Mouse (Mus musculus): Measurements from ENCODE around the gene Lgi1. TPM values are rescaled to one million over a fixed set of nuclear protein-coding genes. Genes with fewer than 3 reads are reported as not detected.

Gene Lgi1
- total and polyA plus RNA-seq, 2 experiments from 2014 or later, result not detected

- H3K27me3 ChIP-seq (ENCODE audit: control insufficient read depth, insufficient read depth, low read length), result no peaks in the 10 kb centered on the region
- DNase-seq (ENCODE audit: low spot score) (no peak), ATAC-seq (ENCODE audit: insufficient read depth, low read depth) (no peak)
- H3K36me3 ChIP-seq (replicated peaks; ENCODE audit: control insufficient read depth, insufficient read depth, low read length), result no peaks in the 10 kb centered on the region
- H3K4me2 ChIP-seq (ENCODE audit: low read depth, low read length), result no peak overlapping the region
- H3K27ac ChIP-seq (ENCODE audit: low read depth), result no peak overlapping the region
- no peak for TF ChIP-seq EP300 (IDR thresholded peaks at IDR 0.05; ENCODE audit: low read depth)
- WGBS, result 49% methylated on average over 4 of the region's 4 CpGs
- no peaks in the 10 kb centered on the region for H3K4me1 ChIP-seq (ENCODE audit: control insufficient read depth, insufficient read depth)
- H3K9me3 ChIP-seq (replicated peaks; ENCODE audit: control insufficient read depth, low read length), result no peaks in the 10 kb centered on the region
- no peak overlapping the region for H3K4me3 ChIP-seq (ENCODE audit: low read depth, low read length)
- no peak overlapping the region for H3K9ac ChIP-seq (replicated peaks; ENCODE audit: low read depth, low read length)
Observed at GRCm38 (mm10) chr19:38327002-38327401, 62.7 kb downstream of the Lgi1 start.

- no peak for ATAC-seq (ENCODE audit: insufficient read depth, low read depth)
- TF ChIP-seq CTCF (IDR thresholded peaks at IDR 0.05; ENCODE audit: low read depth) (no peak), EP300 (IDR thresholded peaks at IDR 0.05; ENCODE audit: low read depth) (no peak)
- 68% methylated on average over 7 of the region's 7 CpGs for WGBS
Observed at GRCm38 (mm10) chr19:38328010-38328409, 63.7 kb downstream of the Lgi1 start.

GRCm38 (mm10) chr19:38329257-38329656, 64.9 kb downstream of the Lgi1 start:
- no peaks in the 10 kb centered on the region for H3K36me3 ChIP-seq (replicated peaks; ENCODE audit: control insufficient read depth, insufficient read depth, low read length)
- ATAC-seq (ENCODE audit: insufficient read depth, low read depth) (no peak), DNase-seq (ENCODE audit: low spot score) (no peak)
- no peaks in the 10 kb centered on the region for H3K9me3 ChIP-seq (replicated peaks; ENCODE audit: control insufficient read depth, low read length)
- H3K4me3 ChIP-seq (ENCODE audit: low read depth, low read length), result no peak overlapping the region
- WGBS, result 81% methylated on average over 5 of the region's 5 CpGs
- H3K27ac ChIP-seq (ENCODE audit: low read depth), result no peak overlapping the region
- no peaks in the 10 kb centered on the region for H3K4me1 ChIP-seq (ENCODE audit: control insufficient read depth, insufficient read depth)
- no peak overlapping the region for H3K4me2 ChIP-seq (ENCODE audit: low read depth, low read length)
- H3K9ac ChIP-seq (replicated peaks; ENCODE audit: low read depth, low read length), result no peak overlapping the region
- TF ChIP-seq EP300 (IDR thresholded peaks at IDR 0.05; ENCODE audit: low read depth) (no peak), CTCF (IDR thresholded peaks at IDR 0.05; ENCODE audit: low read depth) (no peak)
- no peaks in the 10 kb centered on the region for H3K27me3 ChIP-seq (ENCODE audit: control insufficient read depth, insufficient read depth, low read length)

More at GRCm38 (mm10) chr19:38328010-38328409, 63.7 kb downstream of the Lgi1 start:
- H3K27me3 ChIP-seq (ENCODE audit: control insufficient read depth, insufficient read depth, low read length), result no peaks in the 10 kb centered on the region
- no peak overlapping the region for H3K27ac ChIP-seq (ENCODE audit: low read depth)
- no peaks in the 10 kb centered on the region for H3K36me3 ChIP-seq (replicated peaks; ENCODE audit: control insufficient read depth, insufficient read depth, low read length)
- H3K9ac ChIP-seq (replicated peaks; ENCODE audit: low read depth, low read length), result no peak overlapping the region
- no peak overlapping the region for H3K4me2 ChIP-seq (ENCODE audit: low read depth, low read length)
- no peak for DNase-seq (ENCODE audit: low spot score)
- no peak overlapping the region for H3K4me3 ChIP-seq (ENCODE audit: low read depth, low read length)
- no peaks in the 10 kb centered on the region for H3K4me1 ChIP-seq (ENCODE audit: control insufficient read depth, insufficient read depth)
- no peaks in the 10 kb centered on the region for H3K9me3 ChIP-seq (replicated peaks; ENCODE audit: control insufficient read depth, low read length)

DNA sequence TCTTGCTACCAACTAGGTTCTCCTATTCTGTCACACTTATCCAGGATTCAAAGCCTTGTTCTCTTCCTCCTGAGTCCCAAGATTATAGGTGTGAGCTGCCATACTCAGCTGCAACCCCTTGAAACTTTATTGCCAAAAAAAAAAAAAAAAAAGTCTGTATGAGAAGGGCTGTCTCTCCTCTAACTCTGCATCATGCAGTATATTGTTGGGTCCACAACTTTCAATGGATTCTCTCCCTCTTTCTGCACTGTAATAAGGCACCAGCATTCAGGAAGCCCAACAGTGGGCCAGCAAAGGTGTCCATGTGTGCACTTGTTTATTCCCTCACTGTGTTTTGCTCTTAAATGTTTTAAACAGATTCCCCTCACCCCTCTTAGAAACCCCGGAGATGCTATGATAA, 66.7 kb downstream of the Lgi1 start:
- no peak for DNase-seq (ENCODE audit: low spot score)
- H3K4me2 ChIP-seq (ENCODE audit: low read depth, low read length), result no peak overlapping the region
- H3K36me3 ChIP-seq (replicated peaks; ENCODE audit: control insufficient read depth, insufficient read depth, low read length), result no peaks in the 10 kb centered on the region
- H3K9me3 ChIP-seq (replicated peaks; ENCODE audit: control insufficient read depth, low read length), result no peaks in the 10 kb centered on the region
- H3K4me3 ChIP-seq (ENCODE audit: low read depth, low read length), result no peak overlapping the region
- ATAC-seq (ENCODE audit: insufficient read depth, low read depth), result no peak
- H3K4me1 ChIP-seq (ENCODE audit: control insufficient read depth, insufficient read depth), result no peaks in the 10 kb centered on the region
- H3K27ac ChIP-seq (ENCODE audit: low read depth), result no peak overlapping the region
- no peak overlapping the region for H3K9ac ChIP-seq (replicated peaks; ENCODE audit: low read depth, low read length)
- no peaks in the 10 kb centered on the region for H3K27me3 ChIP-seq (ENCODE audit: control insufficient read depth, insufficient read depth, low read length)
- no peak for TF ChIP-seq EP300 (IDR thresholded peaks at IDR 0.05; ENCODE audit: low read depth)
- TF ChIP-seq CTCF (IDR thresholded peaks at IDR 0.05; ENCODE audit: low read depth), result no peak
- WGBS, result 74% methylated on average over 1 of the region's 1 CpGs

- WGBS, result 17% methylated on average over 2 of the region's 2 CpGs
- Histone ChIP-seq H3K4me1 (ENCODE audit: control insufficient read depth, insufficient read depth) (no peaks in the 10 kb centered on the region), H3K27me3 (ENCODE audit: control insufficient read depth, insufficient read depth, low read length) (no peaks in the 10 kb centered on the region), H3K36me3 (replicated peaks; ENCODE audit: control insufficient read depth, insufficient read depth, low read length) (no peaks in the 10 kb centered on the region), H3K4me3 (ENCODE audit: low read depth, low read length) (no peak overlapping the region), H3K9me3 (replicated peaks; ENCODE audit: control insufficient read depth, low read length) (no peaks in the 10 kb centered on the region), H3K4me2 (ENCODE audit: low read depth, low read length) (no peak overlapping the region), H3K9ac (replicated peaks; ENCODE audit: low read depth, low read length) (no peak overlapping the region), H3K27ac (ENCODE audit: low read depth) (no peak overlapping the region)
- ATAC-seq (ENCODE audit: insufficient read depth, low read depth), result peak; percentile 33; the same call in 1 of the 2 replicates
- TF ChIP-seq CTCF (IDR thresholded peaks at IDR 0.05; ENCODE audit: low read depth), result no peak
- TF ChIP-seq EP300 (IDR thresholded peaks at IDR 0.05; ENCODE audit: low read depth), result no peak
- no peak for DNase-seq (ENCODE audit: low spot score)
Observed at GRCm38 (mm10) chr19:38332245-38332644, 67.9 kb downstream of the Lgi1 start.

- no peaks in the 10 kb centered on the region for H3K4me1 ChIP-seq (ENCODE audit: control insufficient read depth, insufficient read depth)
- no peak for ATAC-seq (ENCODE audit: insufficient read depth, low read depth)
Observed at GRCm38 (mm10) chr19:38332820-38333219, 68.5 kb downstream of the Lgi1 start.

More at GRCm38 (mm10) chr19:38332820-38333219, 68.5 kb downstream of the Lgi1 start:
- no peaks in the 10 kb centered on the region for H3K27me3 ChIP-seq (ENCODE audit: control insufficient read depth, insufficient read depth, low read length)
- no peak for DNase-seq (ENCODE audit: low spot score)
- no peak for TF ChIP-seq CTCF (IDR thresholded peaks at IDR 0.05; ENCODE audit: low read depth)
- TF ChIP-seq EP300 (IDR thresholded peaks at IDR 0.05; ENCODE audit: low read depth), result no peak
- H3K36me3 ChIP-seq (replicated peaks; ENCODE audit: control insufficient read depth, insufficient read depth, low read length), result no peaks in the 10 kb centered on the region
- H3K9ac ChIP-seq (replicated peaks; ENCODE audit: low read depth, low read length), result no peak overlapping the region
- H3K27ac ChIP-seq (ENCODE audit: low read depth), result no peak overlapping the region
- H3K9me3 ChIP-seq (replicated peaks; ENCODE audit: control insufficient read depth, low read length), result no peaks in the 10 kb centered on the region
- H3K4me2 ChIP-seq (ENCODE audit: low read depth, low read length), result no peak overlapping the region
- no peak overlapping the region for H3K4me3 ChIP-seq (ENCODE audit: low read depth, low read length)
- WGBS, result 77% methylated on average over 3 of the region's 3 CpGs

Measured in heart, postnatal 0 days (tissue).